Mouse (Mus musculus): Measurements from ENCODE around the gene Scgb2b26. TPM values are rescaled to one million over a fixed set of nuclear protein-coding genes. Genes with fewer than 3 reads are reported as not detected.
"Not testable (repeated sequence)": the region's sequence is repeated elsewhere in the genome, so short reads cannot be mapped to it uniquely, and the experiment has no call there.

The Scgb2b26 gene
- not detected for total RNA-seq (2021)

- intact Hi-C loops (cut with DNase I): no loop called here
- DNase-seq: no peak
Observed at GRCm38 (mm10) chr7:33944940-33945339, at the start of gene Scgb2b26. Scgb2b26 (minus strand) TSS chr7:33945040.

DNA sequence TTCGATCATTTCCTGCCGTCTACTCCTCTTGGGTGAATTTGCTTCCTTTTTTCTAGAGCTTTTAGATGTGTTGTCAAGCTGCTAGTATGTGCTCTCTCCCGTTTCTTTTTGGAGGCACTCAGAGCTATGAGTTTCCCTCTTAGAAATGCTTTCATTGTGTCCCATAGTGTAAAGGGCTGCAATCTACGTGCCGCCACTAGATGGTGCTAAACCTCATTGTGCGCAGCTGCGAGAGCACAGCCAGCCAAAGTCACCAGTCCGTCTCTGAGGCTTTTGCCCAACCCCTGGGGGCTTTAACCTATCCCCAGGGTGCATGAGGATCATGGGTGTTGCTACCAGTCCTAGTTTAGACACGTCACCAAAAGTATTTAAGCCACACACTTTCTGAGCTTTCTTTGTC, 37.4 kb upstream of the Scgb2b26 start:
- peak; percentile 7 for DNase-seq
- intact Hi-C loops (cut with DNase I): not testable (repeated sequence)

DNA sequence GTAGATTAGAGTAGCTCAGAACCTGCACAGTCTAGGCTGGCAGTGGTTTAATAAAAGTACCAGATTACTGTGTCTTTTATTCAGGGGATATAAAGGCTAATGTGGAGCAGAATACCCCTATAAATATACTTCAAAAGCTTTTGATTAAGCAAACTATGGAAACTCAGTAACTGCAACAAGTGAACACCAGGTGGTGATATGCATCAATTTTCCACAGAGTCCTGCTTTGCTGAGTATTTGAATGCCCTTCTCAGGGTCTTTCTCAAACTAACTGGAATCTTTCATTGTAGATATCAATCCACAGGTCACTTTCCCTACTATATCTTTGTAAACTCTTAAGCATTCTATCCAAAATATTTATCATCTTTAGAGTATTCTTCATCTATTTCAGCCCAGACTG, 41.9 kb downstream of the Scgb2b26 start:
- intact Hi-C loops (cut with DNase I): no loop called here
- DNase-seq: no peak

DNA sequence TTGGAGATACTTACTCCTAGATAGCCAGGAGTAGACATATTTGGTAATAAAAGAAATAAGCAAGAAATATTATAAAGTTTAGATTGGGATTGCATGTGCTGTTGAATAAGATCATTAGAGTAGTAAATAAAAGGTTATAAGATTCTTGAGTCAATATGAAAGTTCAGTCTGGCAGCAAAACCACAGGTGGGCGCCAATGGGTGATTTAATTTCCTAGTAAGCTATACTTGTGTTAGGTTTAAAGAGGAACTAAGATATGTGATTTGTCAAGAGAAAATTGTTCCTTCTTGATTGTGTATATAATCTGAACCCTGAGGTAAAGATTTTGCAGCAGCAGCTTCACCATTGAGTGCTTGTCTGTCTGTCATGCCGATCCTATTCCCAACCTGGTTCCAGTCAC, 44.0 kb downstream of the Scgb2b26 start:
- DNase-seq: no peak
- intact Hi-C loops (cut with DNase I): no loop called here

DNA sequence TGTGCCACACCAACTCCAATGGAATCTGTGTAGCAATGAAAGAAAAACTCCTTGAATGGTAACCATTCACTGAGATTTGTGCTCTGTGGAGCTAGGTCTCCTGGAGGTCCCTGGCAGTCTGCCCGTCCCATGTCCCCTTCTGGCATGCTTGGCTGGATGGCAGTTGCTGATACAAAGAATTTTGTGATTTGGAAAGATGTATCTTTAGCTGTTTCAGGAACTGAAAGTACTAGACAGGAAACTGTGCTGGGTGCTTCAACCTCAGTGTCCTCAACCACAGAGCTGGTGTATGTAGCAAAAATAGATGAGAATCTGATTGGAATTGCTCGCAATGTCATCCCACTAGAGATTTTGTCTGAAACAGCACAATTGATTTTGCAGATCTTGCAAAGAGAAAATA, 44.8 kb downstream of the Scgb2b26 start:
- no peak for DNase-seq
- intact Hi-C loops (cut with DNase I): no loop called here

Other genes with a start within 250 kb of the Scgb2b26 start
- gene Scgb2b24, start 205.7 kb downstream of the Scgb2b26 start, total RNA-seq (2021): not detected
- gene Scgb1b24, start 201.2 kb downstream of the Scgb2b26 start, total RNA-seq (2021): not detected
- not detected for gene Scgb2b27, start 68.9 kb upstream of the Scgb2b26 start, total RNA-seq (2021)
- not detected for gene Scgb1b27, start 76.4 kb upstream of the Scgb2b26 start, total RNA-seq (2021)
- not detected for gene Scgb1b30, start 150.4 kb upstream of the Scgb2b26 start, total RNA-seq (2021)
- gene Wtip, start 188.2 kb upstream of the Scgb2b26 start, total RNA-seq (2021): 10 to 100 TPM; 24.4 to 28.6 TPM
- gene Uba2, start 224.6 kb upstream of the Scgb2b26 start, total RNA-seq (2021): 10 to 100 TPM; 83.1 to 84.0 TPM